Mouse (Mus musculus): Measurements from ENCODE around the gene Dgcr8.

- no peak for TF ChIP-seq EP300 (IDR thresholded peaks at IDR 0.05; ENCODE audit: low read depth)
- no peak for TF ChIP-seq CTCF (IDR thresholded peaks at IDR 0.05; ENCODE audit: low read depth)
Observed at GRCm38 (mm10) chr16:18214858-18215257, 74.2 kb downstream of the Dgcr8 start.
